Mouse (Mus musculus): ENCODE results near the gene Agbl4.

DNA sequence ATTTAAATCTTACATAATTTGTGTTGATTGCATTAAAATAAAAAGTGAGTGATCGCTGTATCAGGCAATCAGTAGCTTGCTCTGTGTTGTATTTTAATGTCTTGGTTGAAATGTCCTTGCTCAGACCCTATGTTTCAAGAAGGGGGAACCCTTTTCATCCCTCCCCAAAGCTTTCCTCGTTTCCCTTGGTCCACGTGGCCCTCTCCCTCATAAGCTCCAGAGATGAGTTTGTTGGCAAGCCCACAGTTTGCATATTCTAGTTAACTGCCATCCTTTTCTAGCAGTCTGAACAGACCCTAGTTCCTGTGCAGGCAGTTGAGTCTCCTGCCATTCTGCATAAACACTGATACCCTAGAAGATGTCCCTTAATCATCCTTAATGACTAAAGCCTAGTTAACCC is 1050.5 kb downstream of the Agbl4 start:
- no peak for TF ChIP-seq CTCF (IDR thresholded peaks at IDR 0.05; ENCODE audit: borderline replicate concordance, extremely low read depth, insufficient read depth, insufficient read length)
- no peak for TF ChIP-seq POLR2A (IDR thresholded peaks at IDR 0.05; ENCODE audit: borderline replicate concordance, extremely low read depth, insufficient read depth, insufficient read length, poor library complexity, severe bottlenecking)
